ENCODE assay signal across 8 mouse cellular contexts in the genomic region with DNA sequence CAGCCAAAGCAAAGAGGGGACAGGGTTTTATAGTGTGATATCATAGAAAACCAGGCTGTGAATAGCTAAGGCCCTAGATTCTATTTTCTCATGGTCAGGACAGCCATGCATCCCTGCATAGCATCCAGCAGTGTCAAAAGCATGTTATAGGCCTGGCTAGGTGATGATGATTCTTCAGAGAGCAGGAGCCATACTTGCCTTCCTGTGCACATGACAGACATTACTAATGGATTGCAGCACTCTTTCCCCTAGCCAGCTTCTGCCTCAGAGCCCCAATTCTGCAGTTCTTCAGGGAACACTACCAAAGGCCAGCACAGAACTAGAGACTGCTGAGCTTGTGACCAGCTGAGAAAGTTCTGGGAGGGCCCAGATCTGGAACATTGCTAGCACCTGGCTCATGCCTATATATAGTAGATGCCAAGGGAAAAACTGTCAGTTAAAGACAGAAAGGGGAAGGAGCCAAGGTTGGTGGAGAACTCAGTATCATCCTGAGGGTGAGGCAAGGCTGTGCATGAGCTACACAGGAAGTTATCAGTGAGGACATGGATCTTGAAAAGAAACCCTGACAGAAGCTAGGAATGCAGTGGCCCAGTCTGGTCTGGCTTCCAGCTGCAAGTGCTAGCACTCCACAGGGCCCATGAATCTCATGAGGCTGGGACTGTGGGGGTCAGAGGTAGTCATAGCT.
DNase-seq lines count a peak whose midpoint lies in the region; ATAC-seq and TF ChIP-seq lines count a peak whose summit lies in the region.

No protein-coding gene starts in this region.

- H3K9ac ChIP-seq in forebrain, postnatal 0 days, result no peak overlapping the region
- H3K9ac ChIP-seq in lung, postnatal 0 days (replicated peaks; ENCODE audit: low read depth), result no peak overlapping the region
- H3K9ac ChIP-seq in heart, postnatal 0 days (replicated peaks; ENCODE audit: low read depth, low read length), result no peak overlapping the region
- H3K9ac ChIP-seq in neural tube, embryonic 15.5 days (replicated peaks), result no peak overlapping the region

- ATAC-seq in forebrain, postnatal 0 days, result no peak
- no peak for ATAC-seq in lung, postnatal 0 days
- ATAC-seq in heart, postnatal 0 days (ENCODE audit: insufficient read depth, low read depth), result no peak
- ATAC-seq in neural tube, embryonic 15.5 days (ENCODE audit: low FRiP score), result no peak

- H3K4me3 ChIP-seq in forebrain, embryonic 10.5 days, result no peak overlapping the region
- no peak overlapping the region for H3K4me3 ChIP-seq in forebrain, postnatal 0 days (ENCODE audit: low read depth, low read length)
- no peak overlapping the region for H3K4me3 ChIP-seq in lung, postnatal 0 days (ENCODE audit: low read depth, low read length)
- H3K4me3 ChIP-seq in lung, adult 2 months (replicated peaks; ENCODE audit: extremely low read depth, low read depth, low read length), result no peak overlapping the region
- no peak overlapping the region for H3K4me3 ChIP-seq in heart, postnatal 0 days (ENCODE audit: low read depth, low read length)
- H3K4me3 ChIP-seq in neural tube, embryonic 15.5 days (replicated peaks), result no peak overlapping the region

- H3K4me1 ChIP-seq in forebrain, embryonic 10.5 days, result peaks cover 31% of the 10 kb centered on the region
- H3K4me1 ChIP-seq in forebrain, postnatal 0 days (ENCODE audit: insufficient read depth), result no peaks in the 10 kb centered on the region
- H3K4me1 ChIP-seq in lung, postnatal 0 days (ENCODE audit: insufficient read depth, low read depth, low read length), result peaks cover 23% of the 10 kb centered on the region
- peaks cover 27% of the 10 kb centered on the region for H3K4me1 ChIP-seq in lung, adult 2 months (ENCODE audit: control insufficient read depth, insufficient read depth, low read length)
- H3K4me1 ChIP-seq in heart, postnatal 0 days (ENCODE audit: control insufficient read depth, insufficient read depth), result peaks cover 33% of the 10 kb centered on the region; the same call in 1 of the 2 replicates
- H3K4me1 ChIP-seq in neural tube, embryonic 15.5 days, result peaks cover 14% of the 10 kb centered on the region

- no peaks in the 10 kb centered on the region for H3K9me3 ChIP-seq in forebrain, embryonic 10.5 days
- no peaks in the 10 kb centered on the region for H3K9me3 ChIP-seq in forebrain, postnatal 0 days (ENCODE audit: low read length)
- H3K9me3 ChIP-seq in lung, postnatal 0 days (ENCODE audit: low read length), result no peaks in the 10 kb centered on the region
- no peaks in the 10 kb centered on the region for H3K9me3 ChIP-seq in heart, postnatal 0 days (replicated peaks; ENCODE audit: control insufficient read depth, low read length)
- no peaks in the 10 kb centered on the region for H3K9me3 ChIP-seq in neural tube, embryonic 15.5 days (replicated peaks)

- no peak for TF ChIP-seq CTCF in forebrain, postnatal 0 days (IDR thresholded peaks at IDR 0.05; ENCODE audit: low read depth)
- TF ChIP-seq CTCF in lung, postnatal 0 days (IDR thresholded peaks at IDR 0.05), result no peak
- no peak for TF ChIP-seq CTCF in lung, adult 2 months (IDR thresholded peaks at IDR 0.05; ENCODE audit: insufficient read depth, low read length)
- 0 out of 2 replicates have a peak, but pooled peaks have one; percentile 1 for TF ChIP-seq CTCF in heart, postnatal 0 days (IDR thresholded peaks at IDR 0.05; ENCODE audit: low read depth)

- no peak for TF ChIP-seq EP300 in lung, postnatal 0 days (IDR thresholded peaks at IDR 0.05)
- TF ChIP-seq EP300 in heart, postnatal 0 days (IDR thresholded peaks at IDR 0.05; ENCODE audit: low read depth), result no peak

- DNase-seq in forebrain, embryonic 10.5 days (ENCODE audit: extremely low spot score, low spot score), result no peak
- no peak for DNase-seq in forebrain, postnatal 0 days
- DNase-seq in lung, postnatal 0 days (ENCODE audit: low spot score), result peak; percentile 25
- DNase-seq in lung, adult 2 months, result no peak
- no peak for DNase-seq in heart, postnatal 0 days (ENCODE audit: low spot score)
- DNase-seq in retina, embryonic 14.5 days (ENCODE audit: low spot score), result no peak
- no peak for DNase-seq in cerebellum, adult 11-12 months

- TF ChIP-seq POLR2A in lung, adult 2 months (IDR thresholded peaks at IDR 0.05; ENCODE audit: borderline replicate concordance, extremely low read depth, low read depth, low read length), result no peak

- peaks cover 8% of the 10 kb centered on the region; the same call in 1 of the 2 replicates for H3K27me3 ChIP-seq in forebrain, embryonic 10.5 days (ENCODE audit: poor library complexity, severe bottlenecking)
- H3K27me3 ChIP-seq in forebrain, postnatal 0 days (ENCODE audit: insufficient read depth, low read length), result no peaks in the 10 kb centered on the region
- no peaks in the 10 kb centered on the region for H3K27me3 ChIP-seq in lung, postnatal 0 days (replicated peaks; ENCODE audit: insufficient read depth, low read length)
- no peaks in the 10 kb centered on the region for H3K27me3 ChIP-seq in heart, postnatal 0 days (ENCODE audit: control insufficient read depth, insufficient read depth, low read length)
- H3K27me3 ChIP-seq in neural tube, embryonic 15.5 days (replicated peaks), result no peaks in the 10 kb centered on the region; the same call in 1 of the 2 replicates

- H3K4me2 ChIP-seq in forebrain, postnatal 0 days (ENCODE audit: low read depth), result no peak overlapping the region
- peak overlapping the region; percentile 56; the same call in 1 of the 2 replicates for H3K4me2 ChIP-seq in lung, postnatal 0 days (replicated peaks; ENCODE audit: low read depth, low read length)
- peak overlapping the region; percentile 53 for H3K4me2 ChIP-seq in heart, postnatal 0 days (ENCODE audit: low read depth, low read length)
- H3K4me2 ChIP-seq in neural tube, embryonic 15.5 days, result peak overlapping the region; percentile 39; the same call in 1 of the 2 replicates

- peak overlapping the region; percentile 72 for H3K27ac ChIP-seq in forebrain, embryonic 10.5 days
- no peak overlapping the region for H3K27ac ChIP-seq in forebrain, postnatal 0 days (ENCODE audit: low read depth, low read length)
- H3K27ac ChIP-seq in lung, postnatal 0 days (ENCODE audit: low read length), result peak overlapping the region; percentile 85
- peak overlapping the region; percentile 93 for H3K27ac ChIP-seq in heart, postnatal 0 days (ENCODE audit: low read depth)
- H3K27ac ChIP-seq in neural tube, embryonic 15.5 days (replicated peaks), result no peak overlapping the region; the same call in 1 of the 2 replicates

- no peaks in the 10 kb centered on the region for H3K36me3 ChIP-seq in forebrain, embryonic 10.5 days (replicated peaks)
- H3K36me3 ChIP-seq in forebrain, postnatal 0 days (ENCODE audit: insufficient read depth), result no peaks in the 10 kb centered on the region
- H3K36me3 ChIP-seq in lung, postnatal 0 days (ENCODE audit: insufficient read depth, low read length), result no peaks in the 10 kb centered on the region
- no peaks in the 10 kb centered on the region for H3K36me3 ChIP-seq in heart, postnatal 0 days (replicated peaks; ENCODE audit: control insufficient read depth, insufficient read depth, low read length)
- no peaks in the 10 kb centered on the region for H3K36me3 ChIP-seq in neural tube, embryonic 15.5 days

Comparison
In these comparisons a context has a peak if more than half of its experiments do, and no peak if none do; other contexts are left out.
1. H3K27ac ChIP-seq: peak in forebrain, embryonic 10.5 days (single experiment), lung, postnatal 0 days (single experiment) and heart, postnatal 0 days (single experiment); none in forebrain, postnatal 0 days (single experiment) and neural tube, embryonic 15.5 days (single experiment).